Mouse (Mus musculus) MEL (cell line): ENCODE data around the gene Usp32.
A peak's percentile ranks its signal among the peaks of the same experiment; 100 is the strongest.

Experiments used
- CTCF ChIP-seq, 3 experiments: IDR thresholded peaks in 2 of 3; conservative IDR thresholded peaks in 1 of 3; 2 replicates each; pipeline ENCODE4 v1.5.1; 2011 to 2012; ENCODE audit warnings: low read length in 3 of 3, low read depth in 2 of 3, mild to moderate bottlenecking in 2 of 3, improper control_type of control experiment in 1 of 3, inconsistent platforms in 1 of 3, mixed read lengths in 1 of 3, moderate library complexity in 1 of 3; ENCODE audit not compliant: control insufficient read depth in 1 of 3, insufficient read depth in 1 of 3, poor library complexity in 1 of 3, severe bottlenecking in 1 of 3
- MAZ ChIP-seq: IDR thresholded peaks from 2 replicates; pipeline ENCODE4 v1.6.1; 2012; ENCODE audit warnings: low read depth, mild to moderate bottlenecking, inconsistent platforms, low read length, improper control_type of control experiment
- NRF1 ChIP-seq: IDR thresholded peaks from 2 replicates; pipeline ENCODE4 v1.6.1; 2014; ENCODE audit warnings: low read depth, mild to moderate bottlenecking, inconsistent platforms, low read length, improper control_type of control experiment, moderate library complexity; ENCODE audit not compliant: poor library complexity, insufficient read depth, severe bottlenecking
- POLR2A ChIP-seq, 2 experiments: IDR thresholded peaks; 2 replicates each; pipeline ENCODE4 v1.6.1; 2011 to 2012; ENCODE audit warnings: low read length in 2 of 2, mild to moderate bottlenecking in 2 of 2, control low read depth in 1 of 2, improper control_type of control experiment in 1 of 2, low read depth in 1 of 2, moderate library complexity in 1 of 2; ENCODE audit not compliant: control insufficient read depth in 1 of 2, insufficient read depth in 1 of 2, poor library complexity in 1 of 2
- RCOR1 ChIP-seq: IDR thresholded peaks from 2 replicates; pipeline ENCODE4 v1.6.1; 2012; ENCODE audit warnings: low read depth, mild to moderate bottlenecking, inconsistent platforms, low read length, improper control_type of control experiment
- SIN3A ChIP-seq: IDR thresholded peaks from 2 replicates; pipeline ENCODE4 v1.6.1; 2012; ENCODE audit warnings: low read length, improper control_type of control experiment, inconsistent platforms
- ZC3H11A ChIP-seq: IDR thresholded peaks from 2 replicates; pipeline ENCODE4 v1.6.1; 2012; ENCODE audit warnings: low read depth, mild to moderate bottlenecking, inconsistent platforms, low read length, improper control_type of control experiment

DNA sequence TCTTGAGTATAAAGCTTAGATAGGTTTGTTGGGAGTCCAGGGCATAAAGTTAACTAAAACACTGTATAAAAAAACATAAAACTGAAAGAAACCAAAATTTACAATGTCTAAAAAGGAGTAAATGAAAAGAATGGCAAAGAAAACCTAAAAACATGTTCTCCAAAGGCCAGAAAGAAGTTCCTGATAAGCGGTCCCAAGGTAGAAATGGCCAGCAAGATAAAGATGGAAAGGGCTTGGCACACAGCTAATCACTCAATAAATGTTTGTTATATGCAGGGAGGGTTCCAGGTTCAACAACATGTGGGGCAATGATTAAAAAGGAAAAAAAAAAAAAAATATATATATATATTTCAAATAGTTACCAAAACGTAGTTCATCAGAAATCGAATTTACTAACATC lies 32.7 kb downstream of the Usp32 start:
- TF ChIP-seq RCOR1 (peak; percentile 96), POLR2A (IDR thresholded peaks at IDR 0.05; ENCODE audit: control insufficient read depth in 1 of 2, insufficient read depth in 1 of 2, low read depth in 1 of 2, low read length in 2 of 2, poor library complexity in 1 of 2) (no peak), CTCF (IDR thresholded peaks at IDR 0.05 in 2 of 3, conservative IDR thresholded peaks at IDR 0.05 in 1 of 3; ENCODE audit: control insufficient read depth in 1 of 3, insufficient read depth in 1 of 3, low read depth in 2 of 3, low read length in 3 of 3, poor library complexity in 1 of 3, severe bottlenecking in 1 of 3) (no peak), MAZ (peak; percentile 90), ZC3H11A (peak; percentile 24; the same call in 1 of the 2 replicates), NRF1 (0 out of 2 replicates have a peak, but pooled peaks have one; percentile 23), SIN3A (peak; percentile 93)
